14 mouse cellular contexts compared by ENCODE assay signal in genomic region chr17:12845862-12846261, GRCm38 (mm10). TPM values are rescaled to one million over a fixed set of nuclear protein-coding genes. Genes with fewer than 3 reads are reported as not detected.
A peak's percentile ranks its signal among the peaks of the same experiment; 100 is the strongest.
DNase-seq lines count a peak whose midpoint lies in the region; ATAC-seq lines count a peak whose summit lies in the region.
"Had no signal": no experiment of that assay in that cellular context is flagged by ENCODE, and none has a peak within 500 bp of the region (broad histone marks: within the 10 kb centered on the region; RNA-seq: fewer than 3 reads in every experiment).

No protein-coding gene starts in this region.

- no peaks in the 10 kb centered on the region for H3K27me3 ChIP-seq in kidney, embryonic 16.5 days (ENCODE audit: insufficient read depth, low read length)
- H3K27me3 ChIP-seq: forebrain, embryonic 13.5 days had no signal

- H3K4me1 ChIP-seq in kidney, embryonic 16.5 days (ENCODE audit: insufficient read depth, low read length): peaks cover 7% of the 10 kb centered on the region
- H3K4me1 ChIP-seq: forebrain, embryonic 13.5 days had no signal

- no peaks in the 10 kb centered on the region for H3K9me3 ChIP-seq in kidney, embryonic 16.5 days (ENCODE audit: low read length)
- H3K9me3 ChIP-seq: forebrain, embryonic 13.5 days; G1E had no signal

- ATAC-seq in kidney, embryonic 16.5 days (ENCODE audit: low FRiP score, low TSS enrichment): peak; percentile 75; the same call in 1 of the 2 replicates
- ATAC-seq: forebrain, embryonic 13.5 days had no signal

- WGBS in kidney, embryonic 16.5 days: 30% methylated on average over 5 of the region's 5 CpGs

- H3K36me3 ChIP-seq in kidney, embryonic 16.5 days (ENCODE audit: insufficient read depth, low read length): no peaks in the 10 kb centered on the region
- H3K36me3 ChIP-seq: G1E had no signal

- H3K4me3 ChIP-seq in kidney, embryonic 16.5 days (ENCODE audit: low read length): no peak overlapping the region
- H3K4me3 ChIP-seq: forebrain, embryonic 13.5 days; megakaryocyte, embryonic 14.5 days had no signal

- peak; percentile 24 for DNase-seq in embryo, embryonic 11 days
- no peak for DNase-seq in embryo, embryonic 10.5 days (ENCODE audit: low spot score)
- no peak for DNase-seq in kidney, adult 18-20 months
- peak; percentile 20 for DNase-seq in urinary bladder, postnatal 14 days (ENCODE audit: low spot score)
- DNase-seq in urinary bladder, postnatal 4 days (ENCODE audit: low spot score in 2 of 2): no peak
- no peak for DNase-seq in thymus, postnatal 10 days (ENCODE audit: low spot score in 2 of 2)
- DNase-seq in gastrocnemius, adult 8-10 months (ENCODE audit: low spot score in 2 of 2): no peak
- DNase-seq: adrenal gland, postnatal 36 days; heart, postnatal 4 days had no signal

- H3K4me2 ChIP-seq in kidney, embryonic 16.5 days (replicated peaks; ENCODE audit: low read depth, low read length): 0 out of 2 replicates have a peak overlapping the region, but pooled peaks have one; percentile 21
- H3K4me2 ChIP-seq: forebrain, embryonic 13.5 days had no signal

- H3K27ac ChIP-seq in kidney, embryonic 16.5 days (ENCODE audit: low read length): no peak overlapping the region; the same call in 1 of the 2 replicates
- H3K27ac ChIP-seq: forebrain, embryonic 13.5 days had no signal

- no peak overlapping the region; the same call in 1 of the 2 replicates for H3K9ac ChIP-seq in kidney, embryonic 16.5 days (replicated peaks; ENCODE audit: low read length)
- H3K9ac ChIP-seq: forebrain, embryonic 13.5 days had no signal

RNA-seq across cellular contexts. Expression of gene Mas1, which starts 22.1 kb away (rescaled TPM):
- 0.61 and 0.89 TPM in 2 replicates for polyA plus RNA-seq in kidney, embryonic 16.5 days (2015; fragmentation: Nextera tagmentation; extraction: Ambion mirVana)
- under 1 TPM; 0.22 to 0.35 (median 0.28) TPM for total RNA-seq in gastrocnemius, adult 8-10 months (2022)
- total RNA-seq: adrenal gland, postnatal 36 days; G1E had no signal
- polyA plus RNA-seq: forebrain, embryonic 13.5 days; G1E had no signal

RNA-seq across cellular contexts. Expression of gene Mrgprh, which starts 30.0 kb away (rescaled TPM):
- not detected in 2 replicates for polyA plus RNA-seq in kidney, embryonic 16.5 days (2015; fragmentation: Nextera tagmentation; extraction: Ambion mirVana)
- total RNA-seq in gastrocnemius, adult 8-10 months (2022): 1 to 10 TPM; 3.9 to 5.2 (median 4.9) TPM
- polyA plus RNA-seq: forebrain, embryonic 13.5 days; G1E; liver, embryonic 16.5 days had no signal

Comparison
In these comparisons a context has a peak if more than half of its experiments do, and no peak if none do; other contexts are left out.
1. DNase-seq: peak in embryo, embryonic 11 days (single experiment) and urinary bladder, postnatal 14 days (single experiment); none in embryo, embryonic 10.5 days (single experiment), kidney, adult 18-20 months (single experiment), urinary bladder, postnatal 4 days (0 of 2), thymus, postnatal 10 days (0 of 2) and gastrocnemius, adult 8-10 months (0 of 2).